Mouse (Mus musculus): Measurements from ENCODE around the gene Ccdc167. TPM values are rescaled to one million over a fixed set of nuclear protein-coding genes. Genes with fewer than 3 reads are reported as not detected.
A peak's percentile ranks its signal among the peaks of the same experiment; 100 is the strongest.

Gene Ccdc167
- polyA plus RNA-seq, 1 experiment from 2014 or later = 6.6 TPM

DNA sequence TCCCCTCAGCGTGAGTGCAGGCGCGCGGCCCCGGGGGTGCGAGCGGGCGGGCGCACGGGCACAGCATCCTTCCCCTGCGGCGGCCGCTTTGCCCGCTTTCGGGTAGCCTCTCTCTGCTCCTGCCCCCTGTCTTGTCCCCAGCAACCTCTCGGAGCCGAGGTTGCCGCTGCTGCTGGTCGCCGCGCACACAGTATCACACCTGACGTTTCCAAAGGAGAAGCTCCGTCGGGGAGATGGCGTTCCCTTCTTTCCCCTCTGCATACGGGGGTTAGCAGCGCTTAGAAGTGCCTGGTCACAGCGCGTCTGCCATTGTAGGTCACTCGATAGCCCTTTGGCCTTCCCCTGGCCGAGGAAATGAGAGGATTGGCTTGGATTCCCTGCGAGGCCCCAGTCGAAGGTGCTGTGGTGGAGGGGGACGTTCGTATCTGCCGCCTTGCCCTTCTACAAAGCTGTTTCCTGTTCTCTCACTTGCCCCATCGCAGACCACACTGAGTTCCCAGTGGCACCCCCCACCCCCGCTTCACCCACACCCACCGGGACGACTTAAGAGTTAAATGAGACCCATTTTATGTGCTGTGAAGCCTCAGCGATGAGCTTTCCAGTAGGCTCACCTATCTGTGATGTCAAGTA, 56.0 kb downstream of the Ccdc167 start:
- Histone ChIP-seq H3K36me3 (ENCODE audit: control insufficient read depth, insufficient read depth) (peaks cover 16% of the 10 kb centered on the region), H3K4me1 (replicated peaks; ENCODE audit: control insufficient read depth, insufficient read depth, low read length) (no peaks in the 10 kb centered on the region), H3K9ac (ENCODE audit: low read depth, low read length) (peak overlapping the region; percentile 95), H3K4me3 (ENCODE audit: low read depth, low read length) (peak overlapping the region; percentile 96), H3K4me2 (replicated peaks; ENCODE audit: low read depth) (peak overlapping the region; percentile 79), H3K27me3 (replicated peaks; ENCODE audit: control insufficient read depth, insufficient read depth, low read length) (no peaks in the 10 kb centered on the region), H3K27ac (ENCODE audit: low read depth, low read length) (peak overlapping the region; percentile 96), H3K9me3 (ENCODE audit: control insufficient read depth) (no peaks in the 10 kb centered on the region)
- no peak for ATAC-seq
- WGBS = 1% methylated on average over 41 of the region's 41 CpGs
- TF ChIP-seq CTCF (IDR thresholded peaks at IDR 0.05; ENCODE audit: low read depth) = peak; percentile 31; the same call in 1 of the 2 replicates

- Histone ChIP-seq H3K4me1 (replicated peaks; ENCODE audit: control insufficient read depth, insufficient read depth, low read length) (no peaks in the 10 kb centered on the region), H3K27ac (ENCODE audit: low read depth, low read length) (peak within 1 kb of the TSS; percentile 96), H3K4me3 (ENCODE audit: low read depth, low read length) (peak within 1 kb of the TSS; percentile 96), H3K36me3 (ENCODE audit: control insufficient read depth, insufficient read depth) (peaks cover 15% of the 10 kb centered on the region), H3K9ac (ENCODE audit: low read depth, low read length) (peak within 1 kb of the TSS; percentile 95), H3K4me2 (replicated peaks; ENCODE audit: low read depth) (peak within 1 kb of the TSS; percentile 79), H3K27me3 (replicated peaks; ENCODE audit: control insufficient read depth, insufficient read depth, low read length) (no peaks in the 10 kb centered on the region), H3K9me3 (ENCODE audit: control insufficient read depth) (no peaks in the 10 kb centered on the region)
- peak; percentile 97 for ATAC-seq
- no peak for TF ChIP-seq CTCF (IDR thresholded peaks at IDR 0.05; ENCODE audit: low read depth)
- WGBS = under 1% methylated on average over 33 of the region's 41 CpGs
These were observed 56.6 kb downstream of the Ccdc167 start, which contains the start of gene Cmtr1 for GRCm38 (mm10) chr17:29660076-29660761. Gene Cmtr1, plus strand, starts transcription at chr17:29660595.

DNA sequence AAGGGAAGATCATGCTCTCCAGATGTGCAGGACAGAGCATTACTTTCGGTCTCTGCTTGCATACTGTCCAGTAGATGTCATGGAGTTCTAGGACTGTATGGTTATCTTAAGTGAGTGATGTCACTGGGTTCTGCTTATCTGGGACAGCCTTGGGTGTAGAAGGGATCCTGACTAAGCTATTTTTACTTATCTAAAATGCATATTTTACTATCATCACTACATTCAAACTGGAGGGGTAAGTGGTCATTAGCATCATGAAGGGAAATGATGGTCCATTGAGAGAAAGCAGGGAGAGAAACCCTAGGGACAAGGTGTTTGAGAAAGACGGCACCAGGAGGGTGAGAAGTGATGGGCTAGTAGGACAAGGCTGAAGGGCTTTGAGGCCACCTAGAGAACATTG, 58.6 kb downstream of the Ccdc167 start:
- H3K27me3 ChIP-seq (replicated peaks; ENCODE audit: control insufficient read depth, insufficient read depth, low read length) = no peaks in the 10 kb centered on the region
- WGBS = 82% methylated on average over 2 of the region's 2 CpGs
- no peak for ATAC-seq
- H3K9me3 ChIP-seq (ENCODE audit: control insufficient read depth) = no peaks in the 10 kb centered on the region
- no peaks in the 10 kb centered on the region for H3K4me1 ChIP-seq (replicated peaks; ENCODE audit: control insufficient read depth, insufficient read depth, low read length)
- no peak overlapping the region for H3K4me2 ChIP-seq (replicated peaks; ENCODE audit: low read depth)
- no peak overlapping the region for H3K4me3 ChIP-seq (ENCODE audit: low read depth, low read length)
- no peak overlapping the region for H3K9ac ChIP-seq (ENCODE audit: low read depth, low read length)
- no peak for TF ChIP-seq CTCF (IDR thresholded peaks at IDR 0.05; ENCODE audit: low read depth)
- H3K27ac ChIP-seq (ENCODE audit: low read depth, low read length) = no peak overlapping the region
- peaks cover 5% of the 10 kb centered on the region; the same call in 1 of the 2 replicates for H3K36me3 ChIP-seq (ENCODE audit: control insufficient read depth, insufficient read depth)

GRCm38 (mm10) chr17:29642219-29642618, 74.6 kb downstream of the Ccdc167 start:
- Histone ChIP-seq H3K9me3 (ENCODE audit: control insufficient read depth) (no peaks in the 10 kb centered on the region), H3K27ac (ENCODE audit: low read depth, low read length) (no peak overlapping the region), H3K36me3 (ENCODE audit: control insufficient read depth, insufficient read depth) (peaks cover 47% of the 10 kb centered on the region), H3K4me1 (replicated peaks; ENCODE audit: control insufficient read depth, insufficient read depth, low read length) (no peaks in the 10 kb centered on the region), H3K9ac (ENCODE audit: low read depth, low read length) (no peak overlapping the region), H3K27me3 (replicated peaks; ENCODE audit: control insufficient read depth, insufficient read depth, low read length) (no peaks in the 10 kb centered on the region), H3K4me2 (replicated peaks; ENCODE audit: low read depth) (no peak overlapping the region), H3K4me3 (ENCODE audit: low read depth, low read length) (no peak overlapping the region)
- ATAC-seq = no peak
- 73% methylated on average over 3 of the region's 3 CpGs for WGBS
- no peak for TF ChIP-seq CTCF (IDR thresholded peaks at IDR 0.05; ENCODE audit: low read depth)

DNA sequence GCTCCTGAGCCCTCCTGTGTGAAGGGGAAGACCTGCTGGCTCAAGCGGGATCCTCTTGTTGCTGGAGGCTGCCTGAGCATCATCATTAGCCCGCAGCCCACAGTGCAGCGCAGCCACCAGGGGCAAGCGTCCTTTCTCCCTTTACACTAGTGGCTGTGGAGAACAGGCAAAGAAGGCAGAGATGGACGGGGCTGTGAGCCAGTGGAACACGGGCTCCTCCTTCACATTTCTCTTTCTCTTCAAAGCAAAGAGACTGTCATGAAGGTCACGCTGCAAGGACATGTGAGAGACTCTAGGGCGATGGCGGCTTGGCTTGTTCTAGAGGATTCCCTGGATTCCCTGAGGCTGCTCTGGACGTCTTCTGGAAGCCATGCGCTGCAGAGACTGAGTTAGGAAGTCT, 75.9 kb downstream of the Ccdc167 start:
- Histone ChIP-seq H3K27ac (ENCODE audit: low read depth, low read length) (no peak overlapping the region), H3K27me3 (replicated peaks; ENCODE audit: control insufficient read depth, insufficient read depth, low read length) (no peaks in the 10 kb centered on the region), H3K4me2 (replicated peaks; ENCODE audit: low read depth) (no peak overlapping the region), H3K4me3 (ENCODE audit: low read depth, low read length) (no peak overlapping the region), H3K9ac (ENCODE audit: low read depth, low read length) (no peak overlapping the region), H3K4me1 (replicated peaks; ENCODE audit: control insufficient read depth, insufficient read depth, low read length) (no peaks in the 10 kb centered on the region), H3K9me3 (ENCODE audit: control insufficient read depth) (no peaks in the 10 kb centered on the region), H3K36me3 (ENCODE audit: control insufficient read depth, insufficient read depth) (peaks cover 59% of the 10 kb centered on the region)
- WGBS = 94% methylated on average over 11 of the region's 11 CpGs
- ATAC-seq = no peak
- no peak for TF ChIP-seq CTCF (IDR thresholded peaks at IDR 0.05; ENCODE audit: low read depth)

DNA sequence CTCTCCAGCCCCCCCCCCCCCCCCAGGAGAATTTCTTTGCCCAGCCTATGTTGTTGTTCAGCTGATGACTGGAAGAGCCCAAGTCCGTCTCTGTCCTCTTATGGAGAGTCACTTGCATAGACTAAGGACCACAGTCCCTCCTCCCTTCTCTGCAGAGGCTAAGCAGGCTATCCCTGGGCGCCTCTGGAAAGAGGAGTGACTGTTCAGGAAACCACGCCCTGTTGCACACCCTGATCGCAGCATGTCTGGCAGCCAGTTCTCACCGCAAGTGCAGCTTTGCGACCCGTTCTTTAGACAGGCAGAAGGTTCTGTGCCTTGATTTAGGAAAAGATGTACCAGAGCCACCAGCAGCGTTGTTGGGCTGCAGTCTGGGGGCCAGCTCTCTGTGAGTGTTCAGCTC, 78.9 kb downstream of the Ccdc167 start:
- 53% methylated on average over 8 of the region's 8 CpGs for WGBS
- no peaks in the 10 kb centered on the region for H3K27me3 ChIP-seq (replicated peaks; ENCODE audit: control insufficient read depth, insufficient read depth, low read length)
- no peak for ATAC-seq
- H3K4me1 ChIP-seq (replicated peaks; ENCODE audit: control insufficient read depth, insufficient read depth, low read length) = no peaks in the 10 kb centered on the region
- H3K4me2 ChIP-seq (replicated peaks; ENCODE audit: low read depth) = no peak overlapping the region
- H3K27ac ChIP-seq (ENCODE audit: low read depth, low read length) = no peak overlapping the region
- no peak overlapping the region for H3K4me3 ChIP-seq (ENCODE audit: low read depth, low read length)
- no peak for TF ChIP-seq CTCF (IDR thresholded peaks at IDR 0.05; ENCODE audit: low read depth)
- H3K36me3 ChIP-seq (ENCODE audit: control insufficient read depth, insufficient read depth) = peaks cover 82% of the 10 kb centered on the region
- no peak overlapping the region for H3K9ac ChIP-seq (ENCODE audit: low read depth, low read length)
- no peaks in the 10 kb centered on the region for H3K9me3 ChIP-seq (ENCODE audit: control insufficient read depth)
